Mouse (Mus musculus) lung, postnatal 10 days (tissue): ENCODE measurements around the gene Rad9a.

Experiments used
- DNase-seq: peaks from one replicate; pipeline ENCODE4 v3.0.0; 2021

Rad9a gene

GRCm38 (mm10) chr19:4217855-4218254 lies 16.4 kb upstream of the Rad9a start:
- DNase-seq: no peak

GRCm38 (mm10) chr19:4217140-4217539 lies 15.7 kb upstream of the Rad9a start:
- peak; percentile 62 for DNase-seq

GRCm38 (mm10) chr19:4216041-4216685 lies 14.7 kb upstream of the Rad9a start:
- peak; percentile 78 for DNase-seq

- no peak for DNase-seq
These were observed 14.0 kb upstream of the Rad9a start for GRCm38 (mm10) chr19:4215451-4215840.

GRCm38 (mm10) chr19:4214771-4215450 lies 13.4 kb upstream of the Rad9a start:
- DNase-seq: peak; percentile 63

GRCm38 (mm10) chr19:4214071-4214770 lies 12.8 kb upstream of the Rad9a start, which contains the start of the genes Clcf1 and AC109138.7:
Gene Clcf1, plus strand, starts transcription at chr19:4214238.
Gene AC109138.7, plus strand, starts transcription at chr19:4214357.
- DNase-seq: peak; percentile 79

GRCm38 (mm10) chr19:4213524-4213974 lies 12.1 kb upstream of the Rad9a start:
- DNase-seq: peak; percentile 73

- DNase-seq: no peak
These were observed 10.6 kb upstream of the Rad9a start for GRCm38 (mm10) chr19:4211891-4212588.

- no peak for DNase-seq
These were observed 7.1 kb upstream of the Rad9a start for GRCm38 (mm10) chr19:4208563-4208962.

GRCm38 (mm10) chr19:4206971-4207370 lies 5.5 kb upstream of the Rad9a start:
- peak; percentile 88 for DNase-seq

GRCm38 (mm10) chr19:4204889-4205288 lies 3.4 kb upstream of the Rad9a start:
- no peak for DNase-seq

- peak; percentile 57 for DNase-seq
These were observed 2.3 kb upstream of the Rad9a start for GRCm38 (mm10) chr19:4203604-4204326.

- DNase-seq: no peak
These were observed 1.7 kb upstream of the Rad9a start for GRCm38 (mm10) chr19:4203148-4203547.

- DNase-seq: no peak
These were observed 687 bp upstream of the Rad9a start for GRCm38 (mm10) chr19:4202149-4202548.

GRCm38 (mm10) chr19:4197180-4197579 lies 4.3 kb downstream of the Rad9a start:
- no peak for DNase-seq

GRCm38 (mm10) chr19:4196548-4196947 lies 4.9 kb downstream of the Rad9a start:
- no peak for DNase-seq

GRCm38 (mm10) chr19:4196048-4196447 lies 5.4 kb downstream of the Rad9a start:
- DNase-seq: no peak

- no peak for DNase-seq
These were observed 6.4 kb downstream of the Rad9a start for GRCm38 (mm10) chr19:4194776-4195650.

GRCm38 (mm10) chr19:4194021-4194724 lies 7.3 kb downstream of the Rad9a start:
- no peak for DNase-seq

- DNase-seq: no peak
These were observed 8.3 kb downstream of the Rad9a start for GRCm38 (mm10) chr19:4193129-4193528.
